Mouse (Mus musculus): ENCODE data around the gene Rtn2.
"Not testable (repeated sequence)": the region's sequence is repeated elsewhere in the genome, so short reads cannot be mapped to it uniquely, and the experiment has no call there.

Rtn2 gene

GRCm38 (mm10) chr7:19268993-19269681 is 13.3 kb upstream of the Rtn2 start:
- DNase-seq (ENCODE audit: low spot score), result no peak

- no peak for DNase-seq (ENCODE audit: low spot score)
Observed at GRCm38 (mm10) chr7:19269721-19270441, 12.5 kb upstream of the Rtn2 start.

GRCm38 (mm10) chr7:19270509-19271237 is 11.8 kb upstream of the Rtn2 start:
- DNase-seq (ENCODE audit: low spot score), result no peak

GRCm38 (mm10) chr7:19271238-19272172 is 10.9 kb upstream of the Rtn2 start, which contains the start of gene Vasp:
Vasp (minus strand) TSS chr7:19271817.
- DNase-seq (ENCODE audit: low spot score), result peak; percentile 80

- no peak for DNase-seq (ENCODE audit: low spot score)
Observed at GRCm38 (mm10) chr7:19272173-19272764, 10.2 kb upstream of the Rtn2 start.

GRCm38 (mm10) chr7:19276253-19276652 is 6.2 kb upstream of the Rtn2 start:
- DNase-seq (ENCODE audit: low spot score), result no peak

- DNase-seq (ENCODE audit: low spot score), result no peak
Observed at GRCm38 (mm10) chr7:19279052-19279451, 3.4 kb upstream of the Rtn2 start.

- no peak for DNase-seq (ENCODE audit: low spot score)
Observed at GRCm38 (mm10) chr7:19279581-19280114, 2.8 kb upstream of the Rtn2 start, which contains the start of gene Ppm1n. Ppm1n (minus strand) TSS chr7:19280064.

GRCm38 (mm10) chr7:19281680-19282304 is 632 bp upstream of the Rtn2 start:
- not testable (repeated sequence) for DNase-seq (ENCODE audit: low spot score)

- no peak for DNase-seq (ENCODE audit: low spot score)
Observed at GRCm38 (mm10) chr7:19282791-19283405, 474 bp downstream of the Rtn2 start.

- DNase-seq (ENCODE audit: low spot score), result no peak
Observed at GRCm38 (mm10) chr7:19283406-19283804, 981 bp downstream of the Rtn2 start.

- peak; percentile 68 for DNase-seq (ENCODE audit: low spot score)
Observed at GRCm38 (mm10) chr7:19284763-19285162, 2.3 kb downstream of the Rtn2 start.

GRCm38 (mm10) chr7:19290969-19291596 is 8.7 kb downstream of the Rtn2 start:
- DNase-seq (ENCODE audit: low spot score), result no peak

- peak; percentile 99 for DNase-seq (ENCODE audit: low spot score)
Observed at GRCm38 (mm10) chr7:19295503-19296185, 13.2 kb downstream of the Rtn2 start.

GRCm38 (mm10) chr7:19297034-19297433 is 14.6 kb downstream of the Rtn2 start:
- DNase-seq (ENCODE audit: low spot score), result no peak

GRCm38 (mm10) chr7:19297794-19298193 is 15.4 kb downstream of the Rtn2 start:
- no peak for DNase-seq (ENCODE audit: low spot score)

GRCm38 (mm10) chr7:19299194-19299593 is 16.8 kb downstream of the Rtn2 start:
- peak; percentile 54 for DNase-seq (ENCODE audit: low spot score)

- peak; percentile 80 for DNase-seq (ENCODE audit: low spot score)
Observed at GRCm38 (mm10) chr7:19300501-19301421, 18.3 kb downstream of the Rtn2 start.

Data from layer of hippocampus, adult 11-12 months (tissue).